Mouse (Mus musculus) E14TG2a.4 (cell line): ENCODE data around the gene Gbx1.

Experiments
- CTCF ChIP-seq: conservative IDR thresholded peaks from 2 replicates; pipeline ENCODE4 v1.5.1; 2014; ENCODE audit warnings: low read length
- NANOG ChIP-seq: IDR thresholded peaks from 2 replicates; pipeline ENCODE4 v1.6.1; 2014; ENCODE audit warnings: borderline replicate concordance, low read length, mixed read lengths
- POU5F1 ChIP-seq: IDR thresholded peaks from 2 replicates; pipeline ENCODE4 v1.6.1; 2014; ENCODE audit warnings: low read length, borderline replicate concordance

GRCm38 (mm10) chr5:24505513-24505912 is 21.5 kb downstream of the Gbx1 start:
- TF ChIP-seq CTCF = no peak
- no peak for TF ChIP-seq POU5F1
- no peak for TF ChIP-seq NANOG
